Mouse (Mus musculus) 416B (cell line): ENCODE measurements around the gene Coro2a.
"Not testable (repeated sequence)": the region's sequence is repeated elsewhere in the genome, so short reads cannot be mapped to it uniquely, and the experiment has no call there.

Source experiments
- DNase-seq: peaks from one replicate; pipeline ENCODE4 v3.0.0; 2011; ENCODE audit warnings: low read depth

Coro2a gene

DNA sequence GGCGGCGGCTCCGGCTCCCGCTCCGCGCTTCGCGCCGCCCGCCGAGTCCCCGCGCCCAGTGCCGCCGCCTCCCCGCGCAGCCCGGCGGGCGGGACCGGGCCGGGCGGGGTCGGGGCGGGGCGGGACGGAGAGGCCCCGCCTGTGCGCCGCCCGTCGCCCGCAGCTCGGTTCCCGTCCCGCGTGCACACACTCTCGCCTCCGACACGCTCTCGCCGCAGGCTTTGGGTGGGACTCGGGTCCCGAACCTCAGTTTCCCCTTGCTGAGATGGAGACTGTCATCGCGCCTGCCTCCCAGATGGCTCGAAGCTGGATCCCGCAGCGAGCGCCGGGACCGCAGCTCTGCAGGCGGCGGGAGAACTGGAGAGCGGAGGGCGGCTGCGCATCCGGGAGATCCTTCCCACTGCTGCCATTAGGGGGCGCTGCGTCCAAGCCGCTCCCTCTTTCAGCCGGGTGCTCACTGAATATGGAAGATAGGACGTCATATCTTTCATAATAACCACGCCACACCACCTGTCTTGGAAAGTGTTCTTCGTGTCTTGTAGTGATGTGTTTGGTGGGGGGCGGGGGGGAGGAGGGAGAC, at the start of gene Coro2a:
Coro2a (minus strand) TSS at position 359 of the 580 bp plus-strand sequence.
- DNase-seq, result peak; percentile 90

- peak; percentile 93 for DNase-seq
These were observed 48.2 kb upstream of the Coro2a start, which contains the start of gene Tbc1d2 for GRCm38 (mm10) chr4:46650086-46650753. Tbc1d2 (minus strand) TSS chr4:46650209.

GRCm38 (mm10) chr4:46649161-46649560, 47.2 kb upstream of the Coro2a start:
- peak; percentile 34 for DNase-seq

DNA sequence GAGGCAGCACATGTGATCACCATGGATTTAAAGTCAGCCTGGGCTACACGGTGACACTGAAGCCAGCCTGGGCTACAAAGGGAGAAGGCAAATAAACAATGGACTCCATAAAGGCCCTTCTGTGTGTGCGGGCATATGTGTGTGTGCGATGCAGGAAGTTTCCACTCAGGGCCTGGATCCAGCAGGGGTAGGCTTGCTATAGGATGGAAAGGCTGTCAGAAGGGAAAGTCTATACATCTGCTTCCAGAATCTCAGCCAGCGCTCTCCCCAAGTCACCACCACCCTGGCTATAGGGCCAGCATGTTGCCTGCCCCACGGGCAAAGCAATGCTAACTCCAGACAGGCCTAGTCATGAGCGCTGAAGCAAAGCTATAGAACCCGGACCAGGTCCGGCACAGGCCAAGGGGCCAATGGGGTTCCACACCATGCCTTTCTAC, 41.7 kb upstream of the Coro2a start:
- DNase-seq, result no peak

GRCm38 (mm10) chr4:46642924-46643675, 41.1 kb upstream of the Coro2a start:
- DNase-seq, result peak; percentile 99

DNA sequence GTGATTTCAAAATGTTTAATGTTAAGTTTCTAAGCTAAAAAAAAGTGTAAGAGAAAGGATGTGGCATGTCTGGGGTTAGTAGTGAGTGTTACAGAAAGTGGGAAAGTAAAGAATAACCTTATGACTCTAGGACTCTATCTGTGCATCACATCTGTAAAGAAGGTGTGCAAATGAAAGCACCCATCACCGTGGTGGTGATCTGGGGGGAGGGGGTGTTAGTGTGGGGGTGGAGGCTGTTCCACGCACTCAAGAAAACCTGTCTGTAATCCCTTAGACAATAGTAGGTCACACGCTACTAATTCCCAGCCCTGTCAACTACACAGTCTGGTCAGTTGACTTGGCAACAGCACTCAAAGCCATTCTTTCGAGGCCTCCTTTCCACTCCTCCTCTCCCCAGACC, 39.3 kb upstream of the Coro2a start:
- DNase-seq, result no peak

- peak; percentile 35 for DNase-seq
These were observed 37.9 kb upstream of the Coro2a start for GRCm38 (mm10) chr4:46639866-46640265.

- not testable (repeated sequence) for DNase-seq
These were observed 35.2 kb upstream of the Coro2a start for GRCm38 (mm10) chr4:46637250-46637649.

- peak; percentile 36 for DNase-seq
These were observed 33.9 kb upstream of the Coro2a start for GRCm38 (mm10) chr4:46635702-46636430.

- DNase-seq, result no peak
These were observed 32.9 kb upstream of the Coro2a start for GRCm38 (mm10) chr4:46634881-46635280.

- not testable (repeated sequence) for DNase-seq
These were observed 31.6 kb upstream of the Coro2a start for GRCm38 (mm10) chr4:46633565-46633964.

DNA sequence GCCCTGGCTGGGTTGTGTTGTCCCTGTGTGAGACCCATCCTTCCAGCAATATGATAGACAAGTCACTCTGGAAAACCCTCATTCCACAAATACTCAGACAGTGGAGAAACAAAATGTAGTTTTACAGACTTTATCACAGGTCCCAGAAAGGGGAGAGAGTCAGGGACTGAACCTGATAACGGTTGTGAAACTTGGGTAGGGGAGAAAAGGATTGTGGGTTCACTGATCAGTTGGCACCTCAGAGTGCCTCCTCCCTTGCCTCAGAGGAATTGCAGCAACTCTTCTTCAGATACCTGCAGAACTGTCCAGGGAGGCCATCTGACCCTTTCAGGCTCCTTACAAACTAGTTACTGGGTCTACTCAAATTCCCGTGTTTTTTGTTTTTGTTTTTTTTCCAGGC, 30.5 kb upstream of the Coro2a start:
- DNase-seq, result no peak

DNA sequence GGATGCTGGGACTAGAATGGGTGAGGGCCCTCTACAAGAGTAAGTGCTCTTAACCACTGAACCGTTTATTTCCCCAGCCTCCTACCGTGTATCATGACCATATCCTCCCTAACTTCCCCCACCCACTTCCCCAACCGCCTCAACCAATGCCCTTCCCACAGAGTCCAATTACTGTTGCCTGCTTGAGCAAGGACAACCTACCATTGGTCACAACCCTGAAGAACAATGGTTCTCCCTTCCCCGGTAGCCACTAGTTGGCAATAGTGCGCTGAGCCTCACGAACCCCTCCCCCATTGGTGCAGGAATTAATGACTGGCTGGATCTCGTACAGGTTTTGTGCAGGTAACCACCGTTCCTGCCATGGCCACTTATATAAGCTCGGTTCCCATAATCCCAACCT, 28.4 kb upstream of the Coro2a start:
- peak; percentile 96 for DNase-seq

DNA sequence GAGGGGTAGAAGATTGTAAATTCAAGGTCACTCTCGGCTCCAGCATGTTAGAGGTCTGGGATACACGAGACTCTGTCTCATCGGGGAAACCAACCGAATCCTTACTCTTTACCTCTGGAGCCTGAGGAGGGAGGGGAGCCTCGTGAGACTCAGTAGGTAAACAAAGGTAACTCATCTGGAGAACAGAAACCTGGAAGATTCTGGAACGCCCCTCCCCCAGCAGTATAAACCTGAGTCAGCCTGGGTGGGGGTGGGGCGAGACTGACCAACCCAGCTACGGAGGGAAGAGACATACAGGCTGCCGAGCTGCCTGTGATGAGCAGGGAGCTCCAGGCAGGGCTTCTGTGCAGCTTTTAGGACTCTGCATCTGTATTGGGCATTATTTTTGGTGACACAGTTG, 26.9 kb upstream of the Coro2a start:
- no peak for DNase-seq

- DNase-seq, result no peak
These were observed 26.1 kb upstream of the Coro2a start for GRCm38 (mm10) chr4:46628081-46628480.

- DNase-seq, result peak; percentile 27
These were observed 23.1 kb upstream of the Coro2a start for GRCm38 (mm10) chr4:46625101-46625500.

DNA sequence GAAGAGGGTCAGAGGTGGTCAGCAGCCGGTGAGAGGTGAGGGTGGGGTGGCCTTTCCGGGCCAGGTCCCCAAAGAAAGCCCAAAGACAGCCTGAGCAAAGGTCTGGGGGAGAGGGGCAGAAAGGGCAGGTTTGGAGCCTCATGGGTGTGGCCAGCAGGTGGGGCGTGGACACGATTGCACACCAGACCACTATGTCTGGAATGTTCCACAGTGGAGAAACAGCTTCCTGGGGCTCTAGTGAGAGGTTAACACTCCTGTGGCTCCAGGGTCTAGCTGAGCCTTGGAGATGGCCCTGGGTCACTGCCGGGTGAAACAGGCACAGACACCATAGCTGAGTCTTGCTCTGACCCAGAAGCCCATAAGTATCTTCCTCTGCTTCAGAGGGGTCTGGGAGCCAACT, 21.0 kb upstream of the Coro2a start:
- no peak for DNase-seq

DNA sequence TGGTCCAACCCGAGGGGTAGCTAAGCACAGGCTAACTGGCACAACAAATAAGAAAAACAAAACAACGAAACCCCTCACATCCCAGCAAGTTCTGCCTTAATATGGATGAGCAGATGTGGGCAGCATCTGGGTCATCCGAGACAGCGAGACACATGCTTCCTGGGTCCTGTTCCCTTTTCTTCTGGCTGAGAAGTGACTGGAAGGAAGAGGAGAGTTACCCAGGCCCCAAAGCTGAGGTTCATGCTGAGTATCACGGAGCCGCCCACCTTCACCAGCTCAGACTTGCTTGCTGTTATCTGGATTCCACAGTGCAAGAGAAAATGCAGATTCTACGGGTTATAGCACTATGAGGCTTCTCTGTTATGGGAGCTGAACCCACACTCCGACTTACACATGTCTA, 18.9 kb upstream of the Coro2a start:
- DNase-seq, result no peak

DNA sequence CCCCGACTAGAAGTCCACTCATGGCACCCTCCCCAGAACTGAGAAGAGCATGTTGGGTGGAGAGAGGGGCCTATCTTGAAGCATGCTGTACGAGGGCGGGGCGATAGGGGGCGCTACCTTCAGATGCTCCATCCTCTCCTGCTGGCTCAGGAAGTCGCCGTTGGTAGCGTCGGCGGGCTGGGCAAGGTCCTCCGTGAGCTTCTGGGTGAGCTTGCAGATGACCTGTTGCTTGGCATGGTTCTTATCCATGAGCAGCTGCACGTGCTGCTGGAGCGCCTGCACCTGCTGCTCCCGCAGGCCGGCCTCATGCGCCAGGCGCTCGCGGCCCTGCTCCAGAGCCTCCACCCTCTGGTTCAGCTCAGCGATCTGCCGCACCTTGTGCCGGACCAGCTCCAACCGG, 18.3 kb upstream of the Coro2a start:
- no peak for DNase-seq

GRCm38 (mm10) chr4:46618196-46618817, 16.3 kb upstream of the Coro2a start:
- peak; percentile 62 for DNase-seq

DNA sequence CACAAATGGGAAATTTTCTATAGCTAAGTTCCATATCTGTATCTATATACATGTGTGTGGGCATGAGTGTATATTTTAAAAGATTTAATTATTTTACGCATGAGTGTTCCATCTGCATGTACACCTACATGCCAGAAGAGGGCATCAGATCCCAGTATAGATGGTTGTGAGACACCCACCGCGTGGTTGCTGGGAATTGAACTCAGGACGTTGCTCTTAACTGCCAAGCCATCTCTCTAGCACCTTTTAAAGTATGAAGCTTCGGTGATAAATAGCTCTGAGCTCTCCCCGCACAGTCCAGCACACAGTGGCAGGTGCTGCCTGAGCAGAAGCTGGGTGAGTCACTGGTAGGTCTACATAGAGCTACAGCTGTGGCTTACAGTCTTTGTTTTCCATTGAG, 15.4 kb upstream of the Coro2a start:
- peak; percentile 66 for DNase-seq

DNA sequence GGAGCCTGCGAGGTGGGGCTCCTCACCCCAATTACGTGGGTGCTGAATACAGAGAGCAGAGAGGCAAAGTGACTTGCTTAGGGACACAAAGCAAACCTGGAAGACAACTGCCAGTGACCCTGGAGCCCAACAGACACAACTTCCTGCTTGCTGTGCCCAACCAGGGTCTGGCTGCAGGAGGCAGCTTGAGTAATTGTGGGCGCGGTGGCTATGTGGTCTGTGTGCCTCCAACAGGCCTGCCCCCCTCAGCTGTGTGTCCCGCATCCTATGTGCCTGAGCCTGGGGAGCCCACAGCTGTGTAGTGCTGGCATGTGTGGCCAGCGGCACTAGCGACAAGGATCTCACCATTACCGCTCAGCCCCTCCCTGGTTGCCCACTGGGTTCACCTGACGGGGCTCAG, 12.6 kb upstream of the Coro2a start:
- DNase-seq, result peak; percentile 93
